Mouse (Mus musculus): ENCODE results near the gene Gm21985.

GRCm38 (mm10) chr2:112360012-112360780 is 94.1 kb downstream of the Gm21985 start:
- TF ChIP-seq CTCF (IDR thresholded peaks at IDR 0.05; ENCODE audit: insufficient read depth, low read length) (no peak), POLR2A (IDR thresholded peaks at IDR 0.05; ENCODE audit: borderline replicate concordance, extremely low read depth, low read depth, low read length) (no peak)
